11 mouse cellular contexts compared by ENCODE assay signal in the genomic region with DNA sequence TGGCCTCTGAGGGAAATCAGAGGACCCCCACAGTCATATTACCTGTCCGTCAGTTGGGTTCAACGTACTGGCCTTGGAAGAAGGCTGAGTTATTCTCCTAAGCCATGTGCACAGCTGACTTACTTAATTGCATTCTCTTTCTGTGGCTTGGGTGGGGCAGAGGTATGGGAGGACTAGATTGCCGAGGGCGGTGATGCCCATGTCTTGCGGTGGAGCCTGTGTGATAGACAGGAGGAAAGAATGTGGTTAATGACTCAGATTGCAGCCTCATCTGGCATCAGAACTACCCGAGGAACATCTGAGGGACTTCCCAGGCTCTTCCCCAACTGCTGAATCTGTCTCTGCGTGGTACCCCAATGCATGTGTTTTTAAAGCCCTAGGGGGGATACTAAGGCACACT. TPM values are rescaled to one million over a fixed set of nuclear protein-coding genes. Genes with fewer than 3 reads are reported as not detected.
DNase-seq lines count a peak whose midpoint lies in the region; ATAC-seq and TF ChIP-seq lines count a peak whose summit lies in the region.
"Had no signal": no experiment of that assay in that cellular context is flagged by ENCODE, and none has a peak within 500 bp of the region (broad histone marks: within the 10 kb centered on the region; RNA-seq: fewer than 3 reads in every experiment).

No protein-coding gene starts in this region.

- no peak for TF ChIP-seq CTCF in E14TG2a.4 (conservative IDR thresholded peaks at IDR 0.05; ENCODE audit: low read length)
- TF ChIP-seq CTCF in gastrocnemius, adult 2 months (IDR thresholded peaks at IDR 0.05) = no peak

- no peaks in the 10 kb centered on the region for H3K27me3 ChIP-seq in E14TG2a.4 (ENCODE audit: insufficient read depth, low read length)
- H3K27me3 ChIP-seq in embryonic facial prominence, embryonic 15.5 days = no peaks in the 10 kb centered on the region
- H3K27me3 ChIP-seq in megakaryocyte, embryonic 14.5 days (replicated peaks) = no peaks in the 10 kb centered on the region
- H3K27me3 ChIP-seq in midbrain, embryonic 10.5 days (ENCODE audit: low read depth, poor library complexity, severe bottlenecking) = no peaks in the 10 kb centered on the region
- H3K27me3 ChIP-seq: hindbrain, embryonic 13.5 days; lung, embryonic 15.5 days had no signal

- no peak overlapping the region for H3K4me2 ChIP-seq in embryonic facial prominence, embryonic 15.5 days (replicated peaks)
- H3K4me2 ChIP-seq: hindbrain, embryonic 13.5 days; lung, embryonic 15.5 days had no signal

- WGBS in embryonic facial prominence, embryonic 15.5 days = 46% methylated on average over 7 of the region's 7 CpGs
- 83% methylated on average over 7 of the region's 7 CpGs for WGBS in midbrain, embryonic 10.5 days

- H3K36me3 ChIP-seq in E14TG2a.4 (ENCODE audit: insufficient read depth, low read length) = peaks cover 83% of the 10 kb centered on the region
- H3K36me3 ChIP-seq in embryonic facial prominence, embryonic 15.5 days = peaks cover 14% of the 10 kb centered on the region; the same call in 1 of the 2 replicates
- H3K36me3 ChIP-seq in megakaryocyte, embryonic 14.5 days (replicated peaks; ENCODE audit: low read length) = peaks cover 79% of the 10 kb centered on the region
- H3K36me3 ChIP-seq in midbrain, embryonic 10.5 days = peaks cover 61% of the 10 kb centered on the region

- H3K9me3 ChIP-seq in E14TG2a.4 (ENCODE audit: low read length) = no peaks in the 10 kb centered on the region
- H3K9me3 ChIP-seq in embryonic facial prominence, embryonic 15.5 days (replicated peaks) = no peaks in the 10 kb centered on the region
- no peaks in the 10 kb centered on the region for H3K9me3 ChIP-seq in megakaryocyte, embryonic 14.5 days
- no peaks in the 10 kb centered on the region for H3K9me3 ChIP-seq in midbrain, embryonic 10.5 days (replicated peaks)
- H3K9me3 ChIP-seq: hindbrain, embryonic 13.5 days; lung, embryonic 15.5 days had no signal

- H3K4me3 ChIP-seq in E14TG2a.4 (replicated peaks; ENCODE audit: low read length) = peak overlapping the region; percentile 43; the same call in 1 of the 2 replicates
- H3K4me3 ChIP-seq in embryonic facial prominence, embryonic 15.5 days (replicated peaks) = no peak overlapping the region
- H3K4me3 ChIP-seq in megakaryocyte, embryonic 14.5 days (replicated peaks) = peak overlapping the region; percentile 10
- H3K4me3 ChIP-seq in midbrain, embryonic 10.5 days = no peak overlapping the region
- no peak overlapping the region for H3K4me3 ChIP-seq in gastrocnemius, adult 2 months
- H3K4me3 ChIP-seq: hindbrain, embryonic 13.5 days; lung, embryonic 15.5 days had no signal

- DNase-seq in adrenal gland, adult 2 months = peak; percentile 24
- DNase-seq in adrenal gland, adult 8-10 months = no peak
- DNase-seq in left cerebral cortex, postnatal 14 days (ENCODE audit: low spot score in 2 of 2) = no peak
- no peak for DNase-seq in midbrain, embryonic 10.5 days (ENCODE audit: low spot score)
- no peak for DNase-seq in gastrocnemius, adult 2 months
- DNase-seq: B cell, adult 2 months had no signal

- intact Hi-C loops in left cerebral cortex, postnatal 14 days (cut with DNase I) = no loop called here
- intact Hi-C loops in gastrocnemius, adult 2 months (cut with DNase I) = no loop called here

- H3K9ac ChIP-seq in embryonic facial prominence, embryonic 15.5 days = no peak overlapping the region
- H3K9ac ChIP-seq: hindbrain, embryonic 13.5 days; lung, embryonic 15.5 days had no signal

- H3K27ac ChIP-seq in embryonic facial prominence, embryonic 15.5 days (replicated peaks) = peak overlapping the region; percentile 11; the same call in 1 of the 2 replicates
- no peak overlapping the region for H3K27ac ChIP-seq in midbrain, embryonic 10.5 days (replicated peaks)
- H3K27ac ChIP-seq in gastrocnemius, adult 2 months = no peak overlapping the region
- H3K27ac ChIP-seq: hindbrain, embryonic 13.5 days; lung, embryonic 15.5 days had no signal

- ATAC-seq in embryonic facial prominence, embryonic 15.5 days (ENCODE audit: insufficient number of reproducible peaks, low FRiP score, low TSS enrichment, low read depth) = no peak

- peaks cover 93% of the 10 kb centered on the region for H3K4me1 ChIP-seq in E14TG2a.4 (replicated peaks; ENCODE audit: low read depth, low read length)
- peaks cover 75% of the 10 kb centered on the region for H3K4me1 ChIP-seq in embryonic facial prominence, embryonic 15.5 days
- H3K4me1 ChIP-seq in megakaryocyte, embryonic 14.5 days = peaks cover 85% of the 10 kb centered on the region
- peaks cover 61% of the 10 kb centered on the region for H3K4me1 ChIP-seq in midbrain, embryonic 10.5 days

RNA-seq across cellular contexts. Expression of gene Anp32a, which starts 12.7 kb away (rescaled TPM):
- total RNA-seq in adrenal gland, adult 2 months (2021) = 100 to 1,000 TPM; 278 to 501 TPM
- 8.0 and 9.8 TPM in 2 replicates for polyA plus RNA-seq in adrenal gland, adult 2 months (2012; rRNA removed)
- 100 to 1,000 TPM; 271 to 383 (median 310) TPM for total RNA-seq in adrenal gland, adult 8-10 months (2022)
- polyA plus RNA-seq in embryonic facial prominence, embryonic 15.5 days (2015; fragmentation: Nextera tagmentation; extraction: Ambion mirVana) = 185 and 200 TPM in 2 replicates
- 15.3 and 263 TPM in 2 replicates for polyA plus RNA-seq in megakaryocyte, embryonic 14.5 days (2012; ENCODE audit: insufficient read depth, low replicate concordance)
- 100 to 1,000 TPM; 254 to 262 TPM for total RNA-seq in left cerebral cortex, postnatal 14 days (2021)
- 237 and 298 TPM in 2 replicates for polyA plus RNA-seq in midbrain, embryonic 10.5 days (2016; fragmentation: Nextera tagmentation; extraction: Ambion mirVana)
- total RNA-seq in gastrocnemius, adult 2 months (2021) = 10 to 100 TPM; 62.8 to 88.2 TPM

Comparison
In these comparisons a context has a peak if more than half of its experiments do, and no peak if none do; other contexts are left out.
1. H3K4me3 ChIP-seq: peak in E14TG2a.4 (single experiment) and megakaryocyte, embryonic 14.5 days (single experiment); none in embryonic facial prominence, embryonic 15.5 days (single experiment), midbrain, embryonic 10.5 days (single experiment) and gastrocnemius, adult 2 months (single experiment).